Mouse (Mus musculus) layer of hippocampus, adult 9-10 months (tissue): Measurements from ENCODE around the gene Rtca.

Experiments
- DNase-seq: peaks from one replicate; pipeline ENCODE4 v3.0.0; 2022; ENCODE audit warnings: low spot score

The Rtca gene

GRCm38 (mm10) chr3:116507772-116508351, at the start of gene Rtca:
TSS of gene Rtca (minus strand) at chr3:116508208.
- DNase-seq, result peak; percentile 94

GRCm38 (mm10) chr3:116551362-116551761, 43.4 kb upstream of the Rtca start:
- no peak for DNase-seq

GRCm38 (mm10) chr3:116547430-116547829, 39.4 kb upstream of the Rtca start:
- DNase-seq, result no peak

GRCm38 (mm10) chr3:116542532-116542931, 34.5 kb upstream of the Rtca start:
- DNase-seq, result no peak

- DNase-seq, result no peak
Observed at GRCm38 (mm10) chr3:116542070-116542469, 34.1 kb upstream of the Rtca start.

- DNase-seq, result no peak
Observed at GRCm38 (mm10) chr3:116537200-116537573, 29.2 kb upstream of the Rtca start.

GRCm38 (mm10) chr3:116536428-116537199, 28.6 kb upstream of the Rtca start:
- DNase-seq, result no peak

GRCm38 (mm10) chr3:116530826-116531225, 22.8 kb upstream of the Rtca start:
- DNase-seq, result no peak

- no peak for DNase-seq
Observed at GRCm38 (mm10) chr3:116529741-116530140, 21.7 kb upstream of the Rtca start.

GRCm38 (mm10) chr3:116520141-116520761, 12.2 kb upstream of the Rtca start:
- DNase-seq, result no peak

GRCm38 (mm10) chr3:116512904-116513716, 5.1 kb upstream of the Rtca start, which contains the start of gene Dbt:
TSS of gene Dbt (plus strand) at chr3:116513070.
- DNase-seq, result peak; percentile 64

- DNase-seq, result no peak
Observed at GRCm38 (mm10) chr3:116512151-116512903, 4.3 kb upstream of the Rtca start.

- DNase-seq, result no peak
Observed at GRCm38 (mm10) chr3:116495671-116496070, 12.3 kb downstream of the Rtca start.

GRCm38 (mm10) chr3:116493658-116494057, 14.3 kb downstream of the Rtca start:
- DNase-seq, result no peak

- DNase-seq, result no peak
Observed at GRCm38 (mm10) chr3:116491923-116492454, 16.0 kb downstream of the Rtca start.

GRCm38 (mm10) chr3:116490920-116491319, 17.1 kb downstream of the Rtca start:
- no peak for DNase-seq

GRCm38 (mm10) chr3:116483271-116483670, 24.7 kb downstream of the Rtca start:
- DNase-seq, result no peak

- DNase-seq, result no peak
Observed at GRCm38 (mm10) chr3:116482724-116483123, 25.3 kb downstream of the Rtca start.

- DNase-seq, result no peak
Observed at GRCm38 (mm10) chr3:116480937-116481336, 27.1 kb downstream of the Rtca start.

GRCm38 (mm10) chr3:116480119-116480518, 27.9 kb downstream of the Rtca start:
- DNase-seq, result no peak

GRCm38 (mm10) chr3:116477351-116477750, 30.7 kb downstream of the Rtca start:
- DNase-seq, result no peak
